Mouse (Mus musculus): Measurements from ENCODE around the gene Tnc. TPM values are rescaled to one million over a fixed set of nuclear protein-coding genes. Genes with fewer than 3 reads are reported as not detected.

Tnc gene
- total RNA-seq (2021) (1 to 10 TPM; 4.7 to 4.9 TPM), polyA plus RNA-seq (2012; rRNA removed) (2.6 and 4.2 TPM in 2 replicates)
- long read RNA-seq, partial matches to known transcripts = 0 of 8 reads
- long read RNA-seq, other reads (novel, unspliced or antisense) = 8 of 8 reads

GRCm38 (mm10) chr4:64046831-64047493, at the start of gene Tnc:
TSS of gene Tnc (minus strand) at chr4:64047015.
- DNase-seq = peak; percentile 49

GRCm38 (mm10) chr4:64094221-64094620, 47.4 kb upstream of the Tnc start:
- peak; percentile 13 for DNase-seq

GRCm38 (mm10) chr4:64092857-64093256, 46.0 kb upstream of the Tnc start:
- DNase-seq = no peak

- no peak for DNase-seq
Observed at GRCm38 (mm10) chr4:64089378-64089777, 42.6 kb upstream of the Tnc start.

- DNase-seq = peak; percentile 38
Observed at GRCm38 (mm10) chr4:64087675-64088074, 40.9 kb upstream of the Tnc start.

- DNase-seq = no peak
Observed at GRCm38 (mm10) chr4:64085993-64086567, 39.3 kb upstream of the Tnc start.

- DNase-seq = no peak
Observed at GRCm38 (mm10) chr4:64083858-64084257, 37.0 kb upstream of the Tnc start.

- peak; percentile 36 for DNase-seq
Observed at GRCm38 (mm10) chr4:64078029-64078619, 31.3 kb upstream of the Tnc start.

- no peak for DNase-seq
Observed at GRCm38 (mm10) chr4:64076349-64077025, 29.7 kb upstream of the Tnc start.

GRCm38 (mm10) chr4:64074725-64075124, 27.9 kb upstream of the Tnc start:
- no peak for DNase-seq

GRCm38 (mm10) chr4:64067394-64067793, 20.6 kb upstream of the Tnc start:
- no peak for DNase-seq

GRCm38 (mm10) chr4:64065266-64065665, 18.5 kb upstream of the Tnc start:
- no peak for DNase-seq

GRCm38 (mm10) chr4:64058856-64059231, 12.0 kb upstream of the Tnc start:
- DNase-seq = no peak

- no peak for DNase-seq
Observed at GRCm38 (mm10) chr4:64058048-64058855, 11.4 kb upstream of the Tnc start.

- no peak for DNase-seq
Observed at GRCm38 (mm10) chr4:64048177-64048576, 1.4 kb upstream of the Tnc start.

- no peak for DNase-seq
Observed at GRCm38 (mm10) chr4:64043893-64044292, 2.9 kb downstream of the Tnc start.

- no peak for DNase-seq
Observed at GRCm38 (mm10) chr4:64043371-64043770, 3.4 kb downstream of the Tnc start.

GRCm38 (mm10) chr4:64039091-64039490, 7.7 kb downstream of the Tnc start:
- peak; percentile 52 for DNase-seq

GRCm38 (mm10) chr4:64037513-64037912, 9.3 kb downstream of the Tnc start:
- DNase-seq = no peak

GRCm38 (mm10) chr4:64034724-64035123, 12.1 kb downstream of the Tnc start:
- peak; percentile 19 for DNase-seq

- no peak for DNase-seq
Observed at GRCm38 (mm10) chr4:64033191-64033590, 13.6 kb downstream of the Tnc start.

- DNase-seq = no peak
Observed at GRCm38 (mm10) chr4:64029486-64029885, 17.3 kb downstream of the Tnc start.

All from adrenal gland, adult 2 months (tissue).